Mouse (Mus musculus): ENCODE results near the gene Cacna2d2.

- TF ChIP-seq POLR2A (IDR thresholded peaks at IDR 0.05; ENCODE audit: extremely low read depth, insufficient read depth, low read length), result no peak
- no peak for TF ChIP-seq CTCF (IDR thresholded peaks at IDR 0.05; ENCODE audit: low read depth, low read length)
Observed at GRCm38 (mm10) chr9:107480477-107481069, 81.2 kb downstream of the Cacna2d2 start.
